Mouse (Mus musculus) hindbrain, embryonic 13.5 days (tissue): ENCODE data around the gene Zfp638. TPM values are rescaled to one million over a fixed set of nuclear protein-coding genes. Genes with fewer than 3 reads are reported as not detected.
A peak's percentile ranks its signal among the peaks of the same experiment; 100 is the strongest.
"Not testable (repeated sequence)": the region's sequence is repeated elsewhere in the genome, so short reads cannot be mapped to it uniquely, and the experiment has no call there.

Experiments
- ATAC-seq: fragments of 200-750 bp; cut with Nextera tagmentation; 2 replicates; pipeline ENCODE4 v1.8.0; 2017; ENCODE audit warnings: moderate TSS enrichment; ENCODE audit not compliant: low FRiP score
- H3K27ac ChIP-seq: fragments of 300-500 bp; sonication (generic); 2 replicates; pipeline ENCODE4 v1.5.1; 2015; ENCODE audit warnings: inconsistent platforms, mild to moderate bottlenecking, moderate library complexity
- H3K27me3 ChIP-seq: fragments of 300-500 bp; sonication (generic); 2 replicates; pipeline ENCODE4 v1.6.1; 2015; ENCODE audit warnings: mild to moderate bottlenecking, inconsistent platforms
- H3K36me3 ChIP-seq: fragments of 300-500 bp; sonication (generic); 2 replicates; pipeline ENCODE4 v1.6.1; 2015; ENCODE audit warnings: mild to moderate bottlenecking, inconsistent platforms
- H3K4me1 ChIP-seq: fragments of 300-500 bp; sonication (generic); replicated peaks from 2 replicates; pipeline ENCODE4 v1.6.1; 2015; ENCODE audit warnings: inconsistent platforms
- H3K4me2 ChIP-seq: fragments of 300-500 bp; sonication (generic); 2 replicates; pipeline ENCODE4 v1.6.1; 2015; ENCODE audit warnings: inconsistent platforms, mild to moderate bottlenecking, moderate library complexity
- H3K4me3 ChIP-seq: fragments of 300-500 bp; sonication (generic); 2 replicates; pipeline ENCODE4 v1.5.1; 2015; ENCODE audit warnings: mild to moderate bottlenecking, inconsistent platforms
- H3K9ac ChIP-seq: fragments of 300-500 bp; sonication (generic); 2 replicates; pipeline ENCODE4 v1.6.1; 2015; ENCODE audit warnings: mild to moderate bottlenecking, inconsistent platforms
- H3K9me3 ChIP-seq: fragments of 300-500 bp; sonication (generic); 2 replicates; pipeline ENCODE4 v1.6.1; 2016; ENCODE audit warnings: inconsistent platforms
- WGBS: fragments of 180-500 bp; shearing (Covaris S2); methylation state at CpG from one replicate; pipeline ENCODE4 v1.1.7; 2015; 5-methylcytosine and 5-hydroxymethylcytosine counted together
- polyA plus RNA-seq: library from polyadenylated mRNA; unstranded; fragments of >200 nt; fragmentation: Nextera tagmentation; extraction: Ambion mirVana; gene quantifications from 2 replicates; pipeline ENCODE4 v1.2.1, GENCODE M21; 2015

Gene Zfp638
- 87.8 and 88.9 TPM in 2 replicates for polyA plus RNA-seq

DNA sequence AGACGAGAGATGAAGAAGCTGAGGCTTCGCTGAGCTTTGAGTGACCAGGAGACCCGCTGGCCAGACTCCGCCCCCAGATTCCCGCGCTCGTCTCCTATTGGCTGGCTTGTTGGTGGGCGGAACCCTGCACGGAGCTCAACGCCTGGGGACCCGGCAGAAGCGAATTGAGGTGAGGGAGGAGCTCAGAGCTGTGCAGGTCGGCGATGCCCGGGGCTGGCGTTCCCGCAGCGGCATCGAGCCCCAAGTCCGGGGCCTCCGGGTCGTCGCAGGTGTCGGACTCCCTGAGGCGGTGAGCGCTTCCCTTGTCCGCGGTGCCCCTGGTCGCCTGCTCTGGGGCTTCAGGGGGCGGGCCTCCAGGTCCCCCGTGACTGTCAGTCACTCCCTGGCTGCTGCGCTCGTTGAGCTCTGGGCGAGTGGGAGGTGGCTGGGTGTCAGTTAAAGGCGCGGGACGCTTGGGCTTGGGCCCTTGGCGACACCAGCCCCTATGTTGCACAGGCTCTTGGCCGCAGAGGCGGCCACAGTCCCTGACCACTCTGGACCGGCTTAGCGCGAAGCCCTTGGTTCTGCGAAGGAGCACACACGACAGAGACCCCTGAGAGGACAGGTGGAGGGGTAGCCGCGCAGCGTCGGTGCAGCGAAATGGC, at the start of gene Zfp638:
Gene Zfp638 (plus strand): TSS at position 156 of the 644 bp plus-strand sequence.
- H3K4me3 ChIP-seq: peak within 1 kb of the TSS; percentile 68
- under 1% methylated on average over 46 of the region's 50 CpGs for WGBS
- peak; percentile 98 for ATAC-seq
- no peaks in the 10 kb centered on the region for H3K36me3 ChIP-seq
- H3K4me2 ChIP-seq: peak within 1 kb of the TSS; percentile 98
- H3K9ac ChIP-seq: peak within 1 kb of the TSS; percentile 70
- H3K4me1 ChIP-seq: peaks cover 11% of the 10 kb centered on the region
- peaks cover 13% of the 10 kb centered on the region for H3K27me3 ChIP-seq
- H3K9me3 ChIP-seq: no peaks in the 10 kb centered on the region
- peak within 1 kb of the TSS; percentile 55 for H3K27ac ChIP-seq

DNA sequence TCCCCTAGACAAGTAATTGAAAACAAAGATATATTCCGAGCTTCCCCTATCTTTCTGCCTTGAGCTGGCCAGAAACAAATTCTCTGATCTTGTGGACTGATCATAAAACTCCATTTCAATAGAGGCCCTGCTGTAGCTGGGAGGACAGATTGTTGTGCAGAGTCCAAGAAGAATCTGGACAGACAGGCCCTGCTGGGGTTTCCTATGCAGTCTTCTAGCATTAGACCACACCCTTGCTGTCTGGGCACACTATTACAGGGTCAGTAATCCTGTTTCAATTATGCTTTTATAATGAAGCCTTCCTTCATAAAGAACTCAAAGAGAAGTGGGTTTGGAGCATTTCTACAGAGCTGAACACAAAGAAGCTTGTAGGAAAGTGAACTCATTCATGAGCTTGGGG, 47.9 kb upstream of the Zfp638 start:
- Histone ChIP-seq H3K4me2 (no peak overlapping the region), H3K4me3 (no peak overlapping the region), H3K36me3 (peaks cover 21% of the 10 kb centered on the region), H3K4me1 (peaks cover 3% of the 10 kb centered on the region; the same call in 1 of the 2 replicates), H3K9ac (no peak overlapping the region), H3K9me3 (no peaks in the 10 kb centered on the region), H3K27me3 (no peaks in the 10 kb centered on the region), H3K27ac (no peak overlapping the region)
- WGBS: 76% methylated on average over 1 of the region's 1 CpGs
- ATAC-seq: no peak

DNA sequence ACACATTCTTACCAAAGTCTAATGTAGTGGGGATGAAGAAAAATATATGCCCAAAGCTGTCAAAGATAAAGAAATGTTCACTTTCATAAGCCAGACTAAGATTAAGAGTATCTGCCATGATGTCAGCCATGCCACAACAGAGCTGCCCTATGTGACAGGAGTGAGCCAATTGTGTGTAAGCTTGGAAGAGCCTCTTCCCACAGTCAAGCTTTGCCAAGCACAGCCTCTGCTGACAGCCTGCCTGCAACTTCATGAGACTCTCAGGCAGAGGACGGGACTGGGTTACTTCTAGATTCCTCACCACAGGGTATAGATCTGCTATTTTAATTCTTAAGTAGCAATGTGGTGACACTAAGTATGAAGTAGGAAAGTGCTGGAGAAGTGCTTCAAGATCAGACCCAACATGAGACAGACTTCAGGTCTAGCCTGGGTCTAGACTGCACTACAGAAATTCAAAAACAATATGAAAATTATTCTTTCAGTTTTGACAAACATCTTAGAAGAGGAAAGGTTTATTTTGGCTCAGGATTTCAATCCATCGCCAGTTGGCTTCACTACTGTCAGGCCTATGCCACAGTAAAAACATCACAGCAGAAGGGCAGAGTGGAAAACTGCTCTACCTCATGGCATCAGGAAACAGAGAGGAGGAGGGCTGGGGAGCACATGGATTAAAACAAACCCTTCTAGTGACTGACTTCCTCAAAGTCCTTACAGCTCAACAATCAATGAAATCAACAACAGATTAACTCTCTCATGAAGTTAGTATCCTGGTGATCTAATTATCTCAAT, 46.0 kb upstream of the Zfp638 start:
- Histone ChIP-seq H3K4me3 (no peak overlapping the region), H3K9me3 (no peaks in the 10 kb centered on the region), H3K4me1 (peaks cover 3% of the 10 kb centered on the region; the same call in 1 of the 2 replicates), H3K9ac (no peak overlapping the region), H3K4me2 (no peak overlapping the region), H3K27me3 (no peaks in the 10 kb centered on the region), H3K27ac (no peak overlapping the region), H3K36me3 (peaks cover 13% of the 10 kb centered on the region)
- 92% methylated on average over 2 of the region's 2 CpGs for WGBS
- ATAC-seq: no peak

GRCm38 (mm10) chr6:83821856-83822255, 45.1 kb upstream of the Zfp638 start:
- no peaks in the 10 kb centered on the region for H3K27me3 ChIP-seq
- WGBS: 51% methylated on average over 2 of the region's 2 CpGs
- H3K27ac ChIP-seq: no peak overlapping the region
- H3K4me1 ChIP-seq: peaks cover 3% of the 10 kb centered on the region; the same call in 1 of the 2 replicates
- H3K4me2 ChIP-seq: no peak overlapping the region
- H3K9me3 ChIP-seq: no peaks in the 10 kb centered on the region
- H3K36me3 ChIP-seq: peaks cover 8% of the 10 kb centered on the region
- no peak overlapping the region for H3K9ac ChIP-seq
- no peak for ATAC-seq
- no peak overlapping the region for H3K4me3 ChIP-seq

DNA sequence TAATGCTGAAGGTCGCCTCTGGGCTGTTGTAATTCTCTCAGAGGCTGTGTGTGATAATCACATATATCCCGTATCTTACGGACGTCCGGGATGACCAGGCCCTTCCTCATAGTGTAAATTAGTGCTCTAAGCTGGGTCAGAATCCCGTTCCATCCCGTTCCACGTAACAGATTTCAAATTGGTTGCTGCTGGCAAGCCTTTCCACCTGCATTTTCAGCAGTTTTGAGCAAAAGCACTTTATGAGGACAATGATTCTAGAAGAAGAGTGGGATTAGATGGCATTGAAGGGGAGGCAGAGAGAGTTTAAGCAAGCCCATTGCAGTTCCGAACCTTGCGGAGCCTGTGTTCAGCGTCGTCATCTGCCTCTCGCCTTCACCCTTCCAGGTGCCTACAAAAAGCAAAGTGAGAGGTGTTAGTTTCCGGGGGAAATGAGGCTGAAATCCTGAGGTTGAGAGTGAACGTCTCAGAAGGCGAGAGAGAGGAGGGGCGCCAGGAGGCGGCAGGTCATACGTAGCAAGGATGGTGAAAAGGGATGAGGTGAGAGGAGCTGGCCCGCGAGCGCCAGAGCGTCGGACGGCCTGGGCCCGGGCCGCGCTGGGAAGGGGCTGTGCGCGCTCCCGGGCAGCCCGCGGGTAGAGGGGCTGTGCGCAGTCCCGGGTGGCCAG, 35.8 kb upstream of the Zfp638 start:
- no peaks in the 10 kb centered on the region for H3K9me3 ChIP-seq
- no peaks in the 10 kb centered on the region for H3K36me3 ChIP-seq
- peak overlapping the region; percentile 62 for H3K4me2 ChIP-seq
- peak overlapping the region; percentile 80 for H3K9ac ChIP-seq
- 2% methylated on average over 35 of the region's 35 CpGs for WGBS
- no peaks in the 10 kb centered on the region for H3K27me3 ChIP-seq
- H3K4me1 ChIP-seq: peaks cover 19% of the 10 kb centered on the region
- peak; percentile 90 for ATAC-seq
- peak overlapping the region; percentile 72 for H3K4me3 ChIP-seq
- peak overlapping the region; percentile 93 for H3K27ac ChIP-seq

GRCm38 (mm10) chr6:83831606-83832123, 35.2 kb upstream of the Zfp638 start, which contains the start of gene Paip2b:
TSS of gene Paip2b (minus strand) at chr6:83831741.
- H3K9ac ChIP-seq: peak within 1 kb of the TSS; percentile 80
- peak within 1 kb of the TSS; percentile 72 for H3K4me3 ChIP-seq
- peaks cover 19% of the 10 kb centered on the region for H3K4me1 ChIP-seq
- no peaks in the 10 kb centered on the region for H3K27me3 ChIP-seq
- H3K36me3 ChIP-seq: no peaks in the 10 kb centered on the region
- H3K4me2 ChIP-seq: peak within 1 kb of the TSS; percentile 62
- H3K27ac ChIP-seq: peak within 1 kb of the TSS; percentile 93
- no peaks in the 10 kb centered on the region for H3K9me3 ChIP-seq
- under 1% methylated on average over 37 of the region's 37 CpGs for WGBS
- ATAC-seq: peak; percentile 99

GRCm38 (mm10) chr6:83832393-83832792, 34.5 kb upstream of the Zfp638 start:
- peak overlapping the region; percentile 20 for H3K4me3 ChIP-seq

GRCm38 (mm10) chr6:83836826-83837225, 30.1 kb upstream of the Zfp638 start:
- H3K4me1 ChIP-seq: peaks cover 4% of the 10 kb centered on the region; the same call in 1 of the 2 replicates
- WGBS: 70% methylated on average over 2 of the region's 2 CpGs
- ATAC-seq: no peak
- H3K36me3 ChIP-seq: no peaks in the 10 kb centered on the region
- H3K4me2 ChIP-seq: no peak overlapping the region
- no peak overlapping the region for H3K9ac ChIP-seq
- no peaks in the 10 kb centered on the region for H3K27me3 ChIP-seq
- H3K4me3 ChIP-seq: no peak overlapping the region
- H3K9me3 ChIP-seq: no peaks in the 10 kb centered on the region
- no peak overlapping the region for H3K27ac ChIP-seq

More at GRCm38 (mm10) chr6:83832393-83832792, 34.5 kb upstream of the Zfp638 start:
- peaks cover 19% of the 10 kb centered on the region for H3K4me1 ChIP-seq
- 67% methylated on average over 1 of the region's 1 CpGs for WGBS
- H3K4me2 ChIP-seq: peak overlapping the region; percentile 51
- ATAC-seq, H3K36me3 ChIP-seq, H3K9me3 ChIP-seq, H3K27me3 ChIP-seq: not testable (repeated sequence)
- H3K27ac ChIP-seq: peak overlapping the region; percentile 65
- peak overlapping the region; percentile 5; the same call in 1 of the 2 replicates for H3K9ac ChIP-seq

DNA sequence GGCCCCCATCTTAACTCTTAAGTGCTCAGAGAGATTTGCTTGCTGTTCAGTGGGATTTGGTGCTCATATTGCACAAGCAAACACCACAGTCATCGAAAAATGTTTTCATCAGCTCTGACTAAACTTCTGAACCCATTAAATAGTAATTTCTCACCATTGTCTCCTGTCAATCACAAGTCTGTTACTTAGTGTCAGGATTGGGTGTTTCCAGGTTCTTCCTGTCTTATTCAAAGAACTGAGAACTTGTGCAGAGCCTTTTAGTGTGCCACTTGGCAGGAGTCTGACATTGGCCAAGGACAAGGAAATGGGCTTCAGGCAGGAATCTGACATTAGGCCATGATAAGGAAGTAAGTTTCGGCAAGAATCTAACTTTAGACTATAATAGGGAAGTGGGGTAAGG, 28.9 kb upstream of the Zfp638 start:
- Histone ChIP-seq H3K4me2 (no peak overlapping the region), H3K27ac (no peak overlapping the region), H3K36me3 (no peaks in the 10 kb centered on the region), H3K4me3 (no peak overlapping the region), H3K4me1 (no peaks in the 10 kb centered on the region), H3K27me3 (no peaks in the 10 kb centered on the region), H3K9me3 (no peaks in the 10 kb centered on the region), H3K9ac (no peak overlapping the region)
- WGBS: 97% methylated on average over 2 of the region's 2 CpGs
- no peak for ATAC-seq

GRCm38 (mm10) chr6:83840086-83840485, 26.8 kb upstream of the Zfp638 start:
- H3K9me3 ChIP-seq: no peaks in the 10 kb centered on the region
- no peak overlapping the region for H3K4me2 ChIP-seq
- no peak for ATAC-seq
- H3K4me1 ChIP-seq: no peaks in the 10 kb centered on the region
- H3K27me3 ChIP-seq: no peaks in the 10 kb centered on the region
- no peaks in the 10 kb centered on the region for H3K36me3 ChIP-seq
- H3K27ac ChIP-seq: no peak overlapping the region
- no peak overlapping the region for H3K9ac ChIP-seq
- H3K4me3 ChIP-seq: no peak overlapping the region
- 89% methylated on average over 6 of the region's 6 CpGs for WGBS

DNA sequence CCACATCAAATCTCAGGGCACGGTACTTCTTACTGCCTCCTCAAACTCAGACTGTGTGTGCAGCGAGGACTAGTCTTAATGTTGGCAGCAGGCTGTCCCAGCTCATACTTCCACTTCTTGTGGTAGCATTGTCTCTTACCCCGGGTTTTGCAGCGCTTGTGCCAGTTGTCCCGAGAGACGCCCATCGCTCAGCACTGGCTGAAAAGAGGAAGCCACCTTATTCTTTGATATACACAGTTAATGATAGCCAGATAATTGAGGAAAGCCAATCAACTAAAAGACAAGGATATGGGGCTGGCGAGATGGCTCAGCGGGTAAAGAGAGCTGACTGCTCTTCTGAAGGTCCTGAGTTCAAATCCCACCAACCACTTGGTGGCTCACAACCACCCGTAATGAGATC, 22.0 kb upstream of the Zfp638 start:
- Histone ChIP-seq H3K4me2 (no peak overlapping the region), H3K4me1 (no peaks in the 10 kb centered on the region), H3K9ac (no peak overlapping the region), H3K27me3 (no peaks in the 10 kb centered on the region), H3K27ac (no peak overlapping the region), H3K36me3 (no peaks in the 10 kb centered on the region), H3K4me3 (no peak overlapping the region), H3K9me3 (no peaks in the 10 kb centered on the region)
- ATAC-seq: no peak
- 89% methylated on average over 10 of the region's 10 CpGs for whole genome bisulfite sequencing

GRCm38 (mm10) chr6:83846141-83846540, 20.8 kb upstream of the Zfp638 start:
- no peak overlapping the region for H3K9ac ChIP-seq
- ATAC-seq: no peak
- no peak overlapping the region for H3K4me3 ChIP-seq
- H3K4me2 ChIP-seq: no peak overlapping the region
- no peaks in the 10 kb centered on the region for H3K9me3 ChIP-seq
- H3K27ac ChIP-seq: no peak overlapping the region
- H3K36me3 ChIP-seq: no peaks in the 10 kb centered on the region
- no peaks in the 10 kb centered on the region for H3K4me1 ChIP-seq
- no peaks in the 10 kb centered on the region for H3K27me3 ChIP-seq
- WGBS: 91% methylated on average over 2 of the region's 2 CpGs
